Mouse (Mus musculus) G1E (cell line): ENCODE measurements around the gene Vav3.

Experiments used
- CTCF ChIP-seq: IDR thresholded peaks from 2 replicates; pipeline ENCODE4 v1.5.1; 2012; ENCODE audit warnings: low read depth, low read length, inconsistent platforms, mixed read lengths
- POLR2AphosphoS5 ChIP-seq: IDR thresholded peaks from 2 replicates; pipeline ENCODE4 v1.6.1; 2012; ENCODE audit warnings: low read depth, low read length, inconsistent platforms; ENCODE audit not compliant: insufficient replicate concordance
- TAL1 ChIP-seq: conservative IDR thresholded peaks from 2 replicates; pipeline ENCODE4 v1.6.1; 2012; ENCODE audit warnings: low read depth, low read length, inconsistent platforms, mixed read lengths

DNA sequence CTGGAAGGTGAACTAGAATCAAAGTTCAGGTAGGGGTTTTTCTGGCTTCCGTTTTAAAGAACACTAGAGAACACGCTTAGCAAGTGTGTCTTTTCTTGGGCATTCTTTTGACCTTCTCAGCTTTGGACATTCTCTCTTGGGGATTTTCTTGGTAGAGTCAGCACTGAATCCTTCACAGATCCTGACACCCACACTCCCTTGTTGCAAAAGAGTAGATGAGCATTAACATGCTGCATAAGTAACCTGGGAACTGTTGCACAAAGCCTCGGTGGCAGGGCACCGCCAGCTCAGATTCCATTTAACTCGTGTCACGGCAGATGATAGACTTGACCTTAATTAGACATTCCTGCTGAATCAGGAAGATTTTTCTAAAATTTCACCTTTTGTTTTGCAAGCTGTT, 252.5 kb downstream of the Vav3 start:
- TF ChIP-seq CTCF (no peak), POLR2AphosphoS5 (no peak), TAL1 (no peak)
